Mouse (Mus musculus): ENCODE results near the gene Lect2. TPM values are rescaled to one million over a fixed set of nuclear protein-coding genes. Genes with fewer than 3 reads are reported as not detected.

Gene Lect2
- total RNA-seq, 1 experiment = not detected

DNA sequence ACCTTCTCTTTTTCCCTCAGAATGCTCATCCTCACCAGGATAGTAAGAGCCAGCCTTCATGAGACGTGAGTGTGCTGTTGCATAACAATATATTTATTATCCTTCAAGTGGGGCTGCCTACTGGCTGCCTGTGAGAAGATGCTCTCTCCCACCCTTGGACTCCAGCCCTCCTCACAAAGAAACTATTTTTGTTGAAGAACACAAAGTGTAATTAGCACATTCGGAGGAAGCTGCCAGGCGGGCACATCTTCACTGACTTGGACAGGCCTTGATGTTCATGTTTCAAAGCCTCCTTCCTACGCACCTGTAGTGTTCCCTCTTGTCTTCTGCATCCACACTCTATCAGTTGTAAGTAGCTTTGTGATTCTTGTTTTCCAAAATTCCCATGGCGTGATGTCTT, 32.1 kb upstream of the Lect2 start:
- no peak for TF ChIP-seq ZNF384 (IDR thresholded peaks at IDR 0.05; ENCODE audit: low read depth, low read length)
- no peak for TF ChIP-seq CHD2 (IDR thresholded peaks at IDR 0.05; ENCODE audit: low read depth, low read length)
- TF ChIP-seq HCFC1 (IDR thresholded peaks at IDR 0.05; ENCODE audit: borderline replicate concordance, insufficient read depth, low read length) = no peak
- TF ChIP-seq MAFK (IDR thresholded peaks at IDR 0.05; ENCODE audit: insufficient read depth, low read depth, low read length) = no peak
- no peak for TF ChIP-seq ZC3H11A (IDR thresholded peaks at IDR 0.05; ENCODE audit: borderline replicate concordance, low read depth, low read length)
- no peaks in the 10 kb centered on the region for H3K36me3 ChIP-seq (ENCODE audit: control insufficient read depth, insufficient read depth, low read length, poor library complexity, severe bottlenecking)
- no peak overlapping the region for H3K27ac ChIP-seq (ENCODE audit: insufficient read depth, low read depth, low read length, poor library complexity, severe bottlenecking)
- no peak for DNase-seq (ENCODE audit: low read depth, low spot score)
- H3K9me3 ChIP-seq (ENCODE audit: control insufficient read depth, insufficient read depth, low read depth, low read length) = no peaks in the 10 kb centered on the region
- peaks cover 6 to 18% of the 10 kb centered on the region in 2 experiments; a peak in 3 of 4 replicates for H3K4me1 ChIP-seq (ENCODE audit: control insufficient read depth in 2 of 2, insufficient read depth in 2 of 2, low read length in 2 of 2, poor library complexity in 1 of 2)
- H3K4me3 ChIP-seq (ENCODE audit: insufficient read depth in 1 of 2, low read depth in 1 of 2, low read length in 2 of 2, poor library complexity in 1 of 2, severe bottlenecking in 1 of 2) = no peak overlapping the region
- in situ Hi-C loops (cut with MboI; ENCODE audit: low sequenced_read_pairs in 2 of 2, unreplicated experiment in 2 of 2) = no loop called here
- H3K9ac ChIP-seq (ENCODE audit: insufficient read depth, low read depth, low read length, poor library complexity, severe bottlenecking) = no peak overlapping the region

DNA sequence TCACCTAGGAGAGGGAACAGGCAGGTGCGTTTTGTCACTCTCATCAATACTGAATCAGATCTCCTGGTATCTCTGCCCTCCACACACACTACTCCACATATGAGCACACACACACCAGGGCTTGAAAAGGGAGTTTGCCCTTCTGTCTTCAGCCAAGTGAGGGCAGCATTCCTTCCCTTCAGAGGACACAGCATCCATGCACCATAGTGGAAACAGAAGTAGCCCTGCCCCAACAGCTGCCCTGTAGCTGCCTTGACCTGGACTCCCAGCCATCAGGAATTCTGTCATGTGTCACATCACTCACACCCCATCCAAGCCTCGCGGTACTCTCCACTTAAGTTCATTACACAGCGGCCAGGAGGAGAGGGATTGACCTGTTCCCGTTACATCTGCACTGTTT, 29.8 kb upstream of the Lect2 start:
- no peak overlapping the region for H3K27ac ChIP-seq (ENCODE audit: insufficient read depth, low read depth, low read length, poor library complexity, severe bottlenecking)
- H3K4me3 ChIP-seq (ENCODE audit: insufficient read depth in 1 of 2, low read depth in 1 of 2, low read length in 2 of 2, poor library complexity in 1 of 2, severe bottlenecking in 1 of 2) = no peak overlapping the region
- in situ Hi-C loops (cut with MboI; ENCODE audit: low sequenced_read_pairs in 2 of 2, unreplicated experiment in 2 of 2) = no loop called here
- no peak for TF ChIP-seq CHD2 (IDR thresholded peaks at IDR 0.05; ENCODE audit: low read depth, low read length)
- no peak for TF ChIP-seq MAFK (IDR thresholded peaks at IDR 0.05; ENCODE audit: insufficient read depth, low read depth, low read length)
- TF ChIP-seq ZC3H11A (IDR thresholded peaks at IDR 0.05; ENCODE audit: borderline replicate concordance, low read depth, low read length) = no peak
- TF ChIP-seq ZNF384 (IDR thresholded peaks at IDR 0.05; ENCODE audit: low read depth, low read length) = no peak
- TF ChIP-seq HCFC1 (IDR thresholded peaks at IDR 0.05; ENCODE audit: borderline replicate concordance, insufficient read depth, low read length) = no peak
- H3K4me1 ChIP-seq (ENCODE audit: control insufficient read depth in 2 of 2, insufficient read depth in 2 of 2, low read length in 2 of 2, poor library complexity in 1 of 2) = peaks cover 3 to 11% of the 10 kb centered on the region in 2 experiments; a peak in 2 of 4 replicates
- no peak for DNase-seq (ENCODE audit: low read depth, low spot score)
- H3K36me3 ChIP-seq (ENCODE audit: control insufficient read depth, insufficient read depth, low read length, poor library complexity, severe bottlenecking) = no peaks in the 10 kb centered on the region
- H3K9me3 ChIP-seq (ENCODE audit: control insufficient read depth, insufficient read depth, low read depth, low read length) = no peaks in the 10 kb centered on the region
- no peak overlapping the region for H3K9ac ChIP-seq (ENCODE audit: insufficient read depth, low read depth, low read length, poor library complexity, severe bottlenecking)

DNA sequence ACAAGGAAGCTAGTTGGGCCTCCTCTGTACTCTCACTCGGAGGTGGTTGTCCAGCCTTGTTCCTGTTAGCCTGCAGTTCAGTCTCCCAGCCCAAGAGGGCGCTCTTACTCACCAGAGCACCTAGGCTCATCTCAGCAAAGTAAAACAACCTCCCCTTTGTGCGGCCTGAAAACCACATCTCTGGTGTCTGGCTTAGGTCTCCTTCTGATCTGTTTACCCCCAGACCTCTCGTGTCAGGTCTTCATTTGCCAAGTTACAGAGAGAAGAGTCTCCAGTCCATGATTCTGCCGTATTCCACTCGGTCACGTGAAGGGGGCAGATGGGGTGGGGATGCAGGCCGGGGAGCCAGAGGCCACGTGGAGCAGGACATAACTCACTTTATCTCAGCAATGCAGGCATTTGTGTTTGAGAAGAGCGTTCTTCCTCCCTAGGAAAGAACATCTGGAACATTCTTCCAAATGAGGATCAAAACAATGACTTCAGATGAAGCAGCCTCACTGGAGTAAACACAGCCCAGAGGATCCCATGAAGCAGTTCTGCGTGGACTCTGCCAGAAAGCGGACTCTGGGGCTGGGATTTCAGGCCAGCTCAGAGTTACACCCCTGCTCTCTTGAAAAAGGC, 27.5 kb upstream of the Lect2 start:
- Histone ChIP-seq H3K4me3 (ENCODE audit: insufficient read depth in 1 of 2, low read depth in 1 of 2, low read length in 2 of 2, poor library complexity in 1 of 2, severe bottlenecking in 1 of 2) (no peak overlapping the region), H3K27ac (ENCODE audit: insufficient read depth, low read depth, low read length, poor library complexity, severe bottlenecking) (no peak overlapping the region), H3K36me3 (ENCODE audit: control insufficient read depth, insufficient read depth, low read length, poor library complexity, severe bottlenecking) (no peaks in the 10 kb centered on the region), H3K9me3 (ENCODE audit: control insufficient read depth, insufficient read depth, low read depth, low read length) (no peaks in the 10 kb centered on the region), H3K9ac (ENCODE audit: insufficient read depth, low read depth, low read length, poor library complexity, severe bottlenecking) (no peak overlapping the region), H3K4me1 (ENCODE audit: control insufficient read depth in 2 of 2, insufficient read depth in 2 of 2, low read length in 2 of 2, poor library complexity in 1 of 2) (no peaks in the 10 kb centered on the region; a peak in 1 of 4 replicates)
- in situ Hi-C loops (cut with MboI; ENCODE audit: low sequenced_read_pairs in 2 of 2, unreplicated experiment in 2 of 2) = no loop called here
- TF ChIP-seq CHD2 (IDR thresholded peaks at IDR 0.05; ENCODE audit: low read depth, low read length) (no peak), ZC3H11A (IDR thresholded peaks at IDR 0.05; ENCODE audit: borderline replicate concordance, low read depth, low read length) (peak; percentile 25; the same call in 1 of the 2 replicates)
- peak; percentile 72 for DNase-seq (ENCODE audit: low read depth, low spot score)

DNA sequence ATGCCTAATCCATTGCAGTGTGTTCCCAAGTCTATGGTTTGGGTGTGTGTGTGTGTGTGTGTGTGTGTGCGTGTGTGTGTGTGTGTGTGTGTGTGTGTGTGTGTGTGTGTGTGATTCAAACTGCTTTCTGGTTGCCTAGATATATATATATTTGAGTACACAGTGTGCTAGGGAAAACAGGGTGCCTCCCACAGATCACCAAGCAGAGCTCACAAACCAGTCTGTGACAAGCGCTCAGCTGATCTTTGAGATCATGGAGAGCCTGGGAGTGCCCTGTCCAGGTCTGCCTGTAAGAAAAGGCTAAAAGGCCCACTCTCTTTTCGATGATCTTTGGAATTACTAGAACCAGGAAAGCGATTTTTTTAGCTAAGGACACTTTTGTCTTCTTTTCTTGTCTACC, 26.8 kb upstream of the Lect2 start:
- Histone ChIP-seq H3K4me1 (ENCODE audit: control insufficient read depth in 2 of 2, insufficient read depth in 2 of 2, low read length in 2 of 2, poor library complexity in 1 of 2) (no peaks in the 10 kb centered on the region; a peak in 1 of 4 replicates), H3K9me3 (ENCODE audit: control insufficient read depth, insufficient read depth, low read depth, low read length) (no peaks in the 10 kb centered on the region), H3K4me3 (ENCODE audit: insufficient read depth in 1 of 2, low read depth in 1 of 2, low read length in 2 of 2, poor library complexity in 1 of 2, severe bottlenecking in 1 of 2) (no peak overlapping the region), H3K9ac (ENCODE audit: insufficient read depth, low read depth, low read length, poor library complexity, severe bottlenecking) (no peak overlapping the region), H3K27ac (ENCODE audit: insufficient read depth, low read depth, low read length, poor library complexity, severe bottlenecking) (no peak overlapping the region), H3K36me3 (ENCODE audit: control insufficient read depth, insufficient read depth, low read length, poor library complexity, severe bottlenecking) (no peaks in the 10 kb centered on the region)
- DNase-seq (ENCODE audit: low read depth, low spot score) = no peak
- TF ChIP-seq CHD2 (IDR thresholded peaks at IDR 0.05; ENCODE audit: low read depth, low read length) (no peak), ZNF384 (IDR thresholded peaks at IDR 0.05; ENCODE audit: low read depth, low read length) (no peak), HCFC1 (IDR thresholded peaks at IDR 0.05; ENCODE audit: borderline replicate concordance, insufficient read depth, low read length) (no peak), MAFK (IDR thresholded peaks at IDR 0.05; ENCODE audit: insufficient read depth, low read depth, low read length) (no peak), ZC3H11A (IDR thresholded peaks at IDR 0.05; ENCODE audit: borderline replicate concordance, low read depth, low read length) (no peak)
- in situ Hi-C loops (cut with MboI; ENCODE audit: low sequenced_read_pairs in 2 of 2, unreplicated experiment in 2 of 2) = no loop called here

DNA sequence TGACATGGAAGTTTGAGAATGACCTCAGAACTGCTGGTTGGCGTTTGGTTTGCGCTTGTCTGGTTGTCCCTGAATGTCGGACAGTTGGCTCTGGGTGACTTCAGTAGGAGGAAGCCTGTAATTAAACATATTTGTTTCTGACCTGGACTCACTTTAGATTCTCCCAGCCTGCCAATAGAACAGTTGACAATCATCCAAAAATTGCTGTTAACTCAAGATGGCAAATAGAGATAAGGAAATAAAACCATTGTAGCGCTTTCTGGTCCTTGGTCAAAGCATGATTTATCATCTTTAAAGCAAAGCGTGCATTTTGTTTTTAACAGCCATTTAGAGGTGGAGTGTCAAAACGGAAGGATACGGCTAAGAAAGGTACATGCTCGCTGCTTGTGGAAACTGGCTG, 23.3 kb upstream of the Lect2 start:
- in situ Hi-C loops (cut with MboI; ENCODE audit: low sequenced_read_pairs in 2 of 2, unreplicated experiment in 2 of 2) = no loop called here

More for the DNA sequence above, 23.3 kb upstream of the Lect2 start:
- TF ChIP-seq ZNF384 (IDR thresholded peaks at IDR 0.05; ENCODE audit: low read depth, low read length) = no peak
- TF ChIP-seq HCFC1 (IDR thresholded peaks at IDR 0.05; ENCODE audit: borderline replicate concordance, insufficient read depth, low read length) = no peak
- TF ChIP-seq MAFK (IDR thresholded peaks at IDR 0.05; ENCODE audit: insufficient read depth, low read depth, low read length) = no peak
- TF ChIP-seq CHD2 (IDR thresholded peaks at IDR 0.05; ENCODE audit: low read depth, low read length) = no peak
- TF ChIP-seq ZC3H11A (IDR thresholded peaks at IDR 0.05; ENCODE audit: borderline replicate concordance, low read depth, low read length) = no peak
- Histone ChIP-seq H3K9ac (ENCODE audit: insufficient read depth, low read depth, low read length, poor library complexity, severe bottlenecking) (no peak overlapping the region), H3K27ac (ENCODE audit: insufficient read depth, low read depth, low read length, poor library complexity, severe bottlenecking) (no peak overlapping the region), H3K4me1 (ENCODE audit: control insufficient read depth in 2 of 2, insufficient read depth in 2 of 2, low read length in 2 of 2, poor library complexity in 1 of 2) (no peaks in the 10 kb centered on the region; a peak in 1 of 4 replicates), H3K9me3 (ENCODE audit: control insufficient read depth, insufficient read depth, low read depth, low read length) (no peaks in the 10 kb centered on the region), H3K36me3 (ENCODE audit: control insufficient read depth, insufficient read depth, low read length, poor library complexity, severe bottlenecking) (no peaks in the 10 kb centered on the region), H3K4me3 (ENCODE audit: insufficient read depth in 1 of 2, low read depth in 1 of 2, low read length in 2 of 2, poor library complexity in 1 of 2, severe bottlenecking in 1 of 2) (no peak overlapping the region)
- DNase-seq (ENCODE audit: low read depth, low spot score) = no peak

All from ES-E14 (cell line).